Mouse (Mus musculus): ENCODE measurements around the gene N4bp2l1. TPM values are rescaled to one million over a fixed set of nuclear protein-coding genes. Genes with fewer than 3 reads are reported as not detected.

Gene N4bp2l1
- polyA plus RNA-seq, 1 experiment from 2014 or later: 8.6 TPM

DNA sequence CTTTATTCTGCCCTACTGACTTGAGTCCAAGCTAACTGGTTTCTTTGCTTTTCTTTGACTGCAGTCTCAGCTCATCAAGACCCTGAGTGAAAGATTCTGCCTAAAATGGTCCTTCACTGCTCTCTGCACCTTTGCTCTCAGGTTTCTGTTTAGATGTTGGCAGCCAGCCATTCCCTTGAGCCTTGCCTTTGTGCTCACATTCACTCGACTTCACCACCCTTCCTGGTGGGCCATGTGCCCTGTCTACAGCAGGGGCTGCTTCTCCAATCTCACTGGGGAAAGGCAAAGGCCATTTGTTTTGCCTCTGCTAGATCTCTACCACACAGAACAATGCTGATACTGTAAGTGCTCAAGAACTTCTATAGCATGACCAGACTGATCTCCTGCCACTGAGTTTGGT lies 25.8 kb upstream of the N4bp2l1 start:
- Histone ChIP-seq H3K9ac (ENCODE audit: low read depth, low read length) (no peak overlapping the region), H3K4me2 (ENCODE audit: low read length) (no peak overlapping the region), H3K9me3 (replicated peaks; ENCODE audit: low read length) (no peaks in the 10 kb centered on the region), H3K27ac (no peak overlapping the region), H3K27me3 (ENCODE audit: insufficient read depth, low read length) (no peaks in the 10 kb centered on the region), H3K36me3 (ENCODE audit: insufficient read depth, low read length) (no peaks in the 10 kb centered on the region), H3K4me1 (replicated peaks; ENCODE audit: insufficient read depth, low read length) (0 out of 2 replicates have a peak, but pooled peaks cover 6% of the 10 kb centered on the region), H3K4me3 (replicated peaks; ENCODE audit: low read depth, low read length) (no peak overlapping the region)
- 17% methylated on average over 1 of the region's 1 CpGs for WGBS
- ATAC-seq (replicated peaks; ENCODE audit: low FRiP score, low read depth) (no peak), DNase-seq (ENCODE audit: low spot score) (no peak)
- TF ChIP-seq CTCF (IDR thresholded peaks at IDR 0.05; ENCODE audit: low read depth): no peak

DNA sequence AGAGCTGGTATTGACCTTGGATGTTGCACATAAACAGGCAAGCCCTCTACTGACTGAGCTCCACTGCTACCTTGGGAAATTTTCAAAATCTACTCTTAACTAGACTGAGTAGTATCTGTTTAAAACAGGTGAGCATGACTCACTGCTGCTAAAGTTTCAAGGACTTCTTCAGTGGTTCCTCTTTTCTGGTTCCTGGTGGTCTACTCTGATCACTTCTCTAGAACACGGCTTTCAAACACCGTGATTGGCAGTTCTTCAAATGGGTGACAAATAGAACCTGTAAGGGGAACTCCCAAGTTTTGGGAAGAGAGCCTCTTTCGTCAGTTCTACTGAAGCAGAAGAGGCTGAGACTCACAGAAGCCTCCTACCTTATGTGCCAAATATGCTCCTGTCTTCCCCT lies 24.6 kb upstream of the N4bp2l1 start:
- DNase-seq (ENCODE audit: low spot score) (no peak), ATAC-seq (replicated peaks; ENCODE audit: low FRiP score, low read depth) (no peak)
- H3K4me2 ChIP-seq (ENCODE audit: low read length): no peak overlapping the region
- no peaks in the 10 kb centered on the region for H3K36me3 ChIP-seq (ENCODE audit: insufficient read depth, low read length)
- H3K27me3 ChIP-seq (ENCODE audit: insufficient read depth, low read length): no peaks in the 10 kb centered on the region
- WGBS: 92% methylated on average over 3 of the region's 3 CpGs
- no peaks in the 10 kb centered on the region for H3K9me3 ChIP-seq (replicated peaks; ENCODE audit: low read length)
- H3K9ac ChIP-seq (ENCODE audit: low read depth, low read length): no peak overlapping the region
- no peak overlapping the region for H3K27ac ChIP-seq
- no peak overlapping the region for H3K4me3 ChIP-seq (replicated peaks; ENCODE audit: low read depth, low read length)
- no peak for TF ChIP-seq CTCF (IDR thresholded peaks at IDR 0.05; ENCODE audit: low read depth)
- 0 out of 2 replicates have a peak, but pooled peaks cover 6% of the 10 kb centered on the region for H3K4me1 ChIP-seq (replicated peaks; ENCODE audit: insufficient read depth, low read length)

DNA sequence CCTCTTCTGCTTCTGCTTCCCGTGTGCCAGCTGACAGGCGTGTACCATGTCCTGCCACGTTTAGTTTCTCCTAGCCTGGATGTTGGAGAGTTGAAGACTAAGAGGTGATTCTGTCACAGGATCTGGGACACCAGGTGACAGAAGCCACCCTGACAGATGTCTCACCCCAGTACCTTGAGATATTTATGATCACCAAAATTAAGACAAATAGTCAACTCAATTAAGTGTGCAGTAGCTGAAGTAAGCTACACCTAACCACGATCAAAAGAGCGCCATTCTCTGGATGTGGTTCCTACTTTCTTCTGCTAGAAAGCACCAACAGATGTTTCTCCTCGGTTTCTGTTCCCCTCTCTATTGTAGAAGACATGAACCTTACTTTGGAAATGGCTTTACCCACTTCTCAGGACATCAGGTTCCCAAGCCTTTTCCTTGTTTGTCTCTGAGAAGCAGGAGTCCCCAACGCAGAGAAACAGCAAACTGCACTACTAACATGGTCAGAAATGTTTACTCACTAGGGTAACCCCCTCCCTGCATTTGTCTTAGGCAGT lies 23.7 kb upstream of the N4bp2l1 start:
- no peaks in the 10 kb centered on the region for H3K9me3 ChIP-seq (replicated peaks; ENCODE audit: low read length)
- DNase-seq (ENCODE audit: low spot score): no peak
- H3K9ac ChIP-seq (ENCODE audit: low read depth, low read length): no peak overlapping the region
- H3K36me3 ChIP-seq (ENCODE audit: insufficient read depth, low read length): no peaks in the 10 kb centered on the region
- TF ChIP-seq CTCF (IDR thresholded peaks at IDR 0.05; ENCODE audit: low read depth): no peak
- no peak overlapping the region for H3K27ac ChIP-seq
- ATAC-seq (replicated peaks; ENCODE audit: low FRiP score, low read depth): no peak
- no peak overlapping the region for H3K4me3 ChIP-seq (replicated peaks; ENCODE audit: low read depth, low read length)
- no peaks in the 10 kb centered on the region for H3K27me3 ChIP-seq (ENCODE audit: insufficient read depth, low read length)
- H3K4me2 ChIP-seq (ENCODE audit: low read length): no peak overlapping the region
- H3K4me1 ChIP-seq (replicated peaks; ENCODE audit: insufficient read depth, low read length): 0 out of 2 replicates have a peak, but pooled peaks cover 6% of the 10 kb centered on the region
- WGBS: 71% methylated on average over 7 of the region's 7 CpGs

DNA sequence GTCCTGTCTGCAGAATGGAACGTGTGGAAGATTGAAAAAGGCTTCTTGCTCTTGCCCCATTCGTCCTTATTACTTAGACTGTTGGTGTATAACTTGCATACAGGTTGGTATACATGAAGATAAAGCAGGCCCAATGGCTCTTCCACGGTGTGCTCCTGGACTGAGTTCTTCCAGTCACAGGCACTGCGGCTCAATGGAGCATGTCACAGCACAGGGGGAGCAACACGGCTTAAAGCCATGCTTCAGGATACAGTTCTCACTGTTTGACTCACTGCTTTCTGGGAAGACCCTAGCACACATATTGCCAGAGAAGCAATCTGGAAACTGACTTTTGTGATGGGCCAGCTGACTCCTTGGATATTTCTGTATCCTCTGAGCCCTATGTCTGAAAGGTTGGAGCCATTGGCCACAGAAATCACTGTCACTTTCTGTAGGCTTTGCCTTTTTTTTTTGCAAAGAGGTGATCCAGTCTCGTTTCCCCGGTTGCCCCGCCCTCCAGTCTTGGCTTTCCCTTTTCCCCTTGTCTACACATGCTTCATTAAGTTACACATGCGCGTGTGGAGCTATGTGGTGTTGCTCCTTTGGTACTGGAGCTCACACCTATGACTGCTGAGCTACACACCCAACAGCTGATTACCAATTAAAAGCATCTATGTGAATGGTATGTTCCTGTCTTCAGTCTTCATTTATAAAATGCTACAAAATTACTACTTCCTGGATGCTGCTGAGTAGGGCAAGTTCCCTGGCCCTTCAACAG lies 21.8 kb upstream of the N4bp2l1 start:
- H3K27me3 ChIP-seq (ENCODE audit: insufficient read depth, low read length): no peaks in the 10 kb centered on the region
- H3K9ac ChIP-seq (ENCODE audit: low read depth, low read length): no peak overlapping the region
- DNase-seq (ENCODE audit: low spot score): peak; percentile 42
- H3K4me1 ChIP-seq (replicated peaks; ENCODE audit: insufficient read depth, low read length): 0 out of 2 replicates have a peak, but pooled peaks cover 6% of the 10 kb centered on the region
- H3K27ac ChIP-seq: 0 out of 2 replicates have a peak overlapping the region, but pooled peaks have one; percentile 5
- H3K4me2 ChIP-seq (ENCODE audit: low read length): no peak overlapping the region; the same call in 1 of the 2 replicates
- ATAC-seq (replicated peaks; ENCODE audit: low FRiP score, low read depth): peak; percentile 68
- no peaks in the 10 kb centered on the region for H3K9me3 ChIP-seq (replicated peaks; ENCODE audit: low read length)
- no peaks in the 10 kb centered on the region for H3K36me3 ChIP-seq (ENCODE audit: insufficient read depth, low read length)
- TF ChIP-seq CTCF (IDR thresholded peaks at IDR 0.05; ENCODE audit: low read depth): no peak
- WGBS: 49% methylated on average over 10 of the region's 10 CpGs
- no peak overlapping the region for H3K4me3 ChIP-seq (replicated peaks; ENCODE audit: low read depth, low read length)

DNA sequence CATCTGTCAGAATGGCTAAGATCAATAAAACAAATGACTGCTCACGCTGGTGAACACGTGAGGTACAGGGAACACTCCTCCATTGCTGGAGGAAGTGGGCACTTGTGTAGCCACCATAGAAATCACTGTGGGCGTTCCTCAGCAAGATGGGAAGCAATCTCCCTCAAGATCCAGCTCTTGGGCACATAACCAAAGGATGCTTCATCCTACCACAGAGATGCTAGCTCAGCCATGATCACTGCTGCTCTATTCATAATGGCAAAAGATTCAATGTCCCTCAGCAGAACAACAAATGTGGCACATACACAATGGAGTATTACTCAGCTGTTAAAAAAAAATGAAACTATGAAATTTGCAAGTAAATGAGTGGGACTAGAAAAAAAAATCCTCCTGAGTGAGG lies 19.7 kb upstream of the N4bp2l1 start:
- no peak overlapping the region for H3K4me2 ChIP-seq (ENCODE audit: low read length)
- DNase-seq (ENCODE audit: low spot score) (no peak), ATAC-seq (replicated peaks; ENCODE audit: low FRiP score, low read depth) (no peak)
- H3K9ac ChIP-seq (ENCODE audit: low read depth, low read length): no peak overlapping the region
- H3K9me3 ChIP-seq (replicated peaks; ENCODE audit: low read length): no peaks in the 10 kb centered on the region
- H3K27me3 ChIP-seq (ENCODE audit: insufficient read depth, low read length): no peaks in the 10 kb centered on the region
- H3K4me1 ChIP-seq (replicated peaks; ENCODE audit: insufficient read depth, low read length): 0 out of 2 replicates have a peak, but pooled peaks cover 6% of the 10 kb centered on the region
- WGBS: 80% methylated on average over 3 of the region's 3 CpGs
- H3K4me3 ChIP-seq (replicated peaks; ENCODE audit: low read depth, low read length): no peak overlapping the region
- no peak for TF ChIP-seq CTCF (IDR thresholded peaks at IDR 0.05; ENCODE audit: low read depth)
- H3K36me3 ChIP-seq (ENCODE audit: insufficient read depth, low read length): no peaks in the 10 kb centered on the region
- no peak overlapping the region for H3K27ac ChIP-seq

DNA sequence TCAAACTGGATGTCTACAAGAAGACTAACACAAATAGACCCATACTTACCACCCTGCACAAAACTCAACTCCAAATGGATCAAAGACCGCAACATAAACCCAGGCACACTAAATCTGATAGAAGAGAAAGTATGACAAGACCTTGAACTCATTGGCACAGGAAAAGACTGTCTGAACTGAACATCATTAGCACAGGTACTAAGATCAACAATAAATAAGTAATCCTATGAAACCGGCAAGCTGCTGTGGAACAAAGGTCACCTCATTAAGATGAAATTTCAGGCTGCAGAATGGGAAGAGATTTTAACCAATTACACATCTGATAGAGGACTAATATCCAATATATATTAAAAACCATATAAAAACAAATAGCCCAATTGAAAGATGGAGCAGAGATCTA lies 19.2 kb upstream of the N4bp2l1 start:
- no peaks in the 10 kb centered on the region for H3K9me3 ChIP-seq (replicated peaks; ENCODE audit: low read length)
- H3K27me3 ChIP-seq (ENCODE audit: insufficient read depth, low read length): no peaks in the 10 kb centered on the region
- DNase-seq (ENCODE audit: low spot score) (no peak), ATAC-seq (replicated peaks; ENCODE audit: low FRiP score, low read depth) (no peak)
- WGBS: 88% methylated on average over 2 of the region's 2 CpGs
- no peak overlapping the region for H3K4me3 ChIP-seq (replicated peaks; ENCODE audit: low read depth, low read length)
- H3K36me3 ChIP-seq (ENCODE audit: insufficient read depth, low read length): no peaks in the 10 kb centered on the region
- H3K4me2 ChIP-seq (ENCODE audit: low read length): no peak overlapping the region
- H3K4me1 ChIP-seq (replicated peaks; ENCODE audit: insufficient read depth, low read length): 0 out of 2 replicates have a peak, but pooled peaks cover 6% of the 10 kb centered on the region
- no peak for TF ChIP-seq CTCF (IDR thresholded peaks at IDR 0.05; ENCODE audit: low read depth)
- no peak overlapping the region for H3K27ac ChIP-seq
- no peak overlapping the region for H3K9ac ChIP-seq (ENCODE audit: low read depth, low read length)

Data from kidney, postnatal 0 days (tissue).